Mouse (Mus musculus): Measurements from ENCODE around the gene Kit. TPM values are rescaled to one million over a fixed set of nuclear protein-coding genes. Genes with fewer than 3 reads are reported as not detected.

The Kit gene
- polyA plus RNA-seq, 2 experiments from 2014 or later: 2.1 to 4.1 TPM

GRCm38 (mm10) chr5:75640637-75641036, 65.9 kb downstream of the Kit start:
- ATAC-seq: no peak

DNA sequence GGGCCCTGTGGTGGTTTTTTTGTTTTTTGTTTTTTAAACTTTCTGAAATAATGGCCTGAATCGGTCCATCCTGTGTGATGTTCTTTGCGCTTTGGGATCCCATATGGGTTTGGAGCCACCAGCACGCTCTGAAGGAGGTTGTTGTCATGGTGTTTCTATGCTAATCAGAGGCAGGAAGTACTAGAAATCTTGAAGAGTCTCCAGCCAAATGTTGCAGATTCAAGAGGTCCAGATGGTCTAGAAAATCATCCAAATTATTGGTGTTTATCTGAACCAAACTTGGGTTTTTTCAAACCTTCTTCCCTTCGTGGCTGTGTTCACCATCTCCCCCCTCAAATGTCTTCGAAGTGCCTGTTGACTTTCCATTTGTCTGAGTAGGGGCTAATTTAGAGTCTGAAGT, 72.3 kb downstream of the Kit start:
- no peak for ATAC-seq

GRCm38 (mm10) chr5:75650566-75650965, 75.8 kb downstream of the Kit start:
- ATAC-seq: no peak

GRCm38 (mm10) chr5:75653431-75653830, 78.7 kb downstream of the Kit start:
- no peak for ATAC-seq

- no peak for ATAC-seq
Observed at GRCm38 (mm10) chr5:75658575-75658974, 83.9 kb downstream of the Kit start.

GRCm38 (mm10) chr5:75660342-75660741, 85.6 kb downstream of the Kit start:
- no peak for ATAC-seq

DNA sequence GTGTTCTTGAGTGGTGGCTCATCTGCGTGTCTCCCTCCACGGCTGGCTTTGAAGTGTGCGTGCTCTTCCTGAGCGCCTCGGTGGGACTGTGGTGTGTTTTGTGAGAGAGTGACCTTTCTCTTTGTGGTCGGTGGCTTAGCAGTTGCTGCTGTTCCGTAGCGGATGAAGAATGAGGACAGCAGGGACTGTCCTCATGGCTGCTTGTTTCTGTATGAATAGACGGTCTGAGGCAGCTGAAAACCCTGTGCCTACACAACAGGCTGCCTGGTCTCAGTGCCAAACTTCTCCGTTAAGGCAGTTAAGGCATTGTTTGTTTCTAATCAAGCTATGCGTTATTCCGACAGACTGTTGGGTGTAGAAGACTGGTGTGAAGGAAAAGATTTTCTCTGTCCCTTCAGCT, 87.8 kb downstream of the Kit start:
- peak; percentile 50 for ATAC-seq

- ATAC-seq: no peak
Observed at GRCm38 (mm10) chr5:75663768-75664167, 89.1 kb downstream of the Kit start.

GRCm38 (mm10) chr5:75667083-75667482, 92.4 kb downstream of the Kit start:
- ATAC-seq: peak; percentile 86

GRCm38 (mm10) chr5:75671136-75671788, 96.5 kb downstream of the Kit start:
- no peak for ATAC-seq

DNA sequence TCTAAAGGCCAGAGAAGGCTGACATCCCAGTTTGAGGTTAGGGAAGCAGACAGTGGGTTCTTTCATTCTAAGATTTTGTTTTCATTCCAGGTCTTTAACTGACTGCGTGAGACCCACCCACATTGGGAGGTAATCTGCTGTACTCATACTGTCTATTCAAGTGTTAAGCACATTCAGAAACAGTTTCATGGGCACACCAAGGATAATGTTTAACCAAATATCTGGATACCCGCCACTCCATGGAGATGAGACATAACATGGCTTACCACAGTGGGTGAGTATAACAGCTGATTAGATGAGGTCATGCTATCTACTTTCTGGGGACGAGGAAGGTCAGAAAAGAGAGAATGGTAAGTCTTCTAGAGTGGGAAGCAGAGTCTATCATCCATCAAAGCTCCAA, 101.3 kb downstream of the Kit start:
- ATAC-seq: no peak

DNA sequence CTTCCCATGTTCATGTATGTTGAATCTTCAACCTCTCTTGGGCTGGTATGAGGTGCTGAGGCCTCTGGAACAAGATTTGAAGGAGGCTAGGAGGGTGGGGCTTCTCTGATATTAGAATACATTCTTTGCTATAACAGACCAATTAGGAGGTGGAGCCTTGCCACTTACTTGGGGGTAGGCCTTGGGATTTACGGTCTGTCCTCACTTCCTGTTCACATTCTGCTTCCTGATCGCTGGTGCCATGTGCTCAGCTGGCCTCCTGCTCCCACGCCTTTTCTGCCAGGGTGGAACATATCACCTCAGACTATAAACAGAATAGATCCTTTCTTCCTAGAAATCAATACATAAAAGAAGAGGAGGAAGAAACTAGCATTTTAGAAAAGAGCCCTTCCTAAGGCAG, 105.2 kb downstream of the Kit start:
- no peak for ATAC-seq

GRCm38 (mm10) chr5:75695162-75695809, 120.6 kb downstream of the Kit start:
- ATAC-seq: no peak

- no peak for ATAC-seq
Observed at GRCm38 (mm10) chr5:75696960-75697359, 122.2 kb downstream of the Kit start.

DNA sequence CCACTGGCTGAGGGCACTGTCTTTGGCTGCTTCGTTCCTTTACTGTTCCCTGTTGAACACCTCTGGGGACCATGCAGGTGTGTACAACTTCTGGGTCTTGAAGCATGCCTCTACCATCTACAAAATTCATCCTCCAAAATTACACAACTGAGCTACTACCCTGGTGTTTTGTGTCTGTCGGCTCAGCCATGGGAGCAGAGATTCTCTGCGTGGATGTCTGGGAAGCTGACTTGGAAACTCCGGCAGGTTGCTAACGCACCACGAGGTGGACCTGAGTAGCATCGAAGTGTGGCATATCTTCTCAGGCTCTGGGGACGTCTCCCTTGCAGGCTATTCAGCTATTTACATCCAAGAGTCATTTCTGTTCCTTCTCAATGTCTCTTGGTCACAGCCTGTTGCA, 123.8 kb downstream of the Kit start:
- ATAC-seq: no peak

- no peak for ATAC-seq
Observed at GRCm38 (mm10) chr5:75699081-75699480, 124.4 kb downstream of the Kit start.

DNA sequence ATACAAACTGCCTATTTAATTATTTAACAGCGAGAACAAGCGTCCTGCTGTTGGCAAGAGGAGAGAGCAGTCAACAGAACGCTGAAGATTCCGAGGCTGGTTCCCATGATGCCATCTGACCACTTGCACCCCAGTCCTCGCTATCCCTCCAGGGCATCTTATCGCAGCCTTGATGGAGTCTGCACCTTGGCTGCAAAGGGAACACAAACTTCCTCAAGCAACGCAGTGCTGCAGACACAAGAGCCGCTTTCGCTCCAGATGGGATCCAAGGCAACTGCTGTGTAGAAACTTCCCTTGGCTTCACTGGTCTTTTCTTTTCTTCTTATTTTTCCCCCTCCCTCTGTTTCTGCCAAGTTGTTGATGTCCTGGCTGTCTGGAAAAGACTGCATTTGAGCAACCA, 124.8 kb downstream of the Kit start:
- ATAC-seq: no peak

GRCm38 (mm10) chr5:75701662-75702061, 126.9 kb downstream of the Kit start:
- ATAC-seq: no peak

DNA sequence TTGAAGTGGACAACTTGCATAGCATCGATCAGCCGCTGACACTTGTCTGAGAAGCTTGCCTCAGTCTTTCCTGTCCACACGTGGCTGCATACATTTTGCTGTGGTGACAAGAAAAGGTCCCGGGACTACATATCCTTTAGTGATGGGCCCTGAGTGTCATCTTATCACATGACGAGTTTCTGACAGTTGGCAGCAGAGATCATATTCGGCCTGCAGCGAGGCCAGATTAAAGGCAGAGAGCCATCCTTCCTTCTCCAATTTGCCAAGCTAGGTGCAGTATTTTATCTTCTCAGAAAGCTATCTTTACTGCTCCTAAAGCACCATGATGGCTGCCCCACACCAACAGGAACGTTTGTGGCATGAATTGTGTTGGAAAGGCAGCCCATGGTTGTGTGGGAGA, 127.4 kb downstream of the Kit start:
- no peak for ATAC-seq

GRCm38 (mm10) chr5:75704584-75705175, 130.0 kb downstream of the Kit start:
- ATAC-seq: no peak

DNA sequence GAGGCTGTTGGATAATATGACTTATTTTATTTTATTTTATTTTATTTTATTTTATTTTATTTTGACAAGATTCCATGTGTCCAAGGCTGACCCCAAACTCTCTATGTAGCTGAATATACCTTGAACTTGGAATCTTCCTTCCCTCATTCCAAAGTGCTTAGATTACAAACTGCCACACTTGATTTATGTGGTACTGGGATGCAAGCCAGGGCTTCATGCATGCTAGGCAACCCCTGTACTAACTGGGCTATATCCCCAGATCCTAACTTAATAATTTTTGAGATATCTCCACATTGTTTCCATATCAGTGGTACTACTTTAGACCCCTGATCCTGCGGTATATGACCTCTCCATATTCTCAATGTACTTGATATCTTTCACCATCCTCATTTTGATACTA, 130.7 kb downstream of the Kit start:
- ATAC-seq: no peak
